Mouse (Mus musculus): Measurements from ENCODE around the gene Mplkip.

Gene Mplkip

GRCm38 (mm10) chr13:17694911-17695699 is at the start of gene Mplkip, which contains the start of gene Sugct:
TSS of gene Mplkip (plus strand) at chr13:17695192.
TSS of gene Sugct (minus strand) at chr13:17695553.
- peak; percentile 100 for DNase-seq

GRCm38 (mm10) chr13:17667380-17667779 is 27.6 kb upstream of the Mplkip start:
- DNase-seq = no peak

GRCm38 (mm10) chr13:17671122-17671521 is 23.9 kb upstream of the Mplkip start:
- no peak for DNase-seq

- DNase-seq = no peak
Observed at GRCm38 (mm10) chr13:17689461-17689860, 5.5 kb upstream of the Mplkip start.

GRCm38 (mm10) chr13:17690686-17691085 is 4.3 kb upstream of the Mplkip start:
- no peak for DNase-seq

GRCm38 (mm10) chr13:17691436-17691835 is 3.6 kb upstream of the Mplkip start:
- DNase-seq = no peak

GRCm38 (mm10) chr13:17693816-17694215 is 1.2 kb upstream of the Mplkip start:
- DNase-seq = no peak

GRCm38 (mm10) chr13:17694414-17694813 is 578 bp upstream of the Mplkip start:
- no peak for DNase-seq

- DNase-seq = no peak
Observed at GRCm38 (mm10) chr13:17695898-17696580, 1.0 kb downstream of the Mplkip start.

GRCm38 (mm10) chr13:17700090-17700715 is 5.2 kb downstream of the Mplkip start:
- no peak for DNase-seq

GRCm38 (mm10) chr13:17701322-17701721 is 6.3 kb downstream of the Mplkip start:
- DNase-seq = no peak

GRCm38 (mm10) chr13:17702311-17702710 is 7.3 kb downstream of the Mplkip start:
- DNase-seq = no peak

- DNase-seq = no peak
Observed at GRCm38 (mm10) chr13:17705188-17705826, 10.3 kb downstream of the Mplkip start.

- no peak for DNase-seq
Observed at GRCm38 (mm10) chr13:17708784-17709311, 13.9 kb downstream of the Mplkip start.

GRCm38 (mm10) chr13:17717357-17717756 is 22.4 kb downstream of the Mplkip start:
- no peak for DNase-seq

GRCm38 (mm10) chr13:17727922-17728321 is 32.9 kb downstream of the Mplkip start:
- no peak for DNase-seq

GRCm38 (mm10) chr13:17728798-17729197 is 33.8 kb downstream of the Mplkip start:
- no peak for DNase-seq
